Mouse (Mus musculus) lung, postnatal 25 days (tissue): ENCODE results near the gene Senp7.
"Not testable (repeated sequence)": the region's sequence is repeated elsewhere in the genome, so short reads cannot be mapped to it uniquely, and the experiment has no call there.

Source experiments
- DNase-seq: peaks from one replicate; pipeline ENCODE4 v3.0.0; 2022; ENCODE audit warnings: low spot score

The Senp7 gene

GRCm38 (mm10) chr16:56048038-56048437 lies at the start of gene Senp7:
TSS of gene Senp7 (plus strand) at chr16:56048338.
- DNase-seq: not testable (repeated sequence)

- DNase-seq: no peak
Observed at GRCm38 (mm10) chr16:56006798-56007197, 41.3 kb upstream of the Senp7 start.

- DNase-seq: no peak
Observed at GRCm38 (mm10) chr16:56008862-56009261, 39.3 kb upstream of the Senp7 start.

GRCm38 (mm10) chr16:56012789-56013743 lies 35.1 kb upstream of the Senp7 start:
- DNase-seq: no peak

- no peak for DNase-seq
Observed at GRCm38 (mm10) chr16:56014076-56014475, 34.1 kb upstream of the Senp7 start.

- no peak for DNase-seq
Observed at GRCm38 (mm10) chr16:56019660-56020059, 28.5 kb upstream of the Senp7 start.

- DNase-seq: no peak
Observed at GRCm38 (mm10) chr16:56027854-56028629, 20.1 kb upstream of the Senp7 start.

- DNase-seq: peak; percentile 56
Observed at GRCm38 (mm10) chr16:56028722-56029551, 19.2 kb upstream of the Senp7 start.

- peak; percentile 98 for DNase-seq
Observed at GRCm38 (mm10) chr16:56029661-56030082, 18.5 kb upstream of the Senp7 start, which contains the start of gene Pcnp. TSS of gene Pcnp (minus strand) at chr16:56029739.

GRCm38 (mm10) chr16:56034566-56034965 lies 13.6 kb upstream of the Senp7 start:
- no peak for DNase-seq

GRCm38 (mm10) chr16:56036501-56036900 lies 11.6 kb upstream of the Senp7 start:
- no peak for DNase-seq

- DNase-seq: peak; percentile 93
Observed at GRCm38 (mm10) chr16:56037138-56038010, 10.8 kb upstream of the Senp7 start, which contains the start of gene Trmt10c. TSS of gene Trmt10c (minus strand) at chr16:56037819.

- no peak for DNase-seq
Observed at GRCm38 (mm10) chr16:56038090-56038489, 10.0 kb upstream of the Senp7 start.

GRCm38 (mm10) chr16:56055911-56056310 lies 7.8 kb downstream of the Senp7 start:
- DNase-seq: no peak

- DNase-seq: no peak
Observed at GRCm38 (mm10) chr16:56056944-56057590, 8.9 kb downstream of the Senp7 start.

GRCm38 (mm10) chr16:56058151-56058550 lies 10.0 kb downstream of the Senp7 start:
- no peak for DNase-seq

- DNase-seq: no peak
Observed at GRCm38 (mm10) chr16:56061995-56062594, 14.0 kb downstream of the Senp7 start.

- DNase-seq: no peak
Observed at GRCm38 (mm10) chr16:56062981-56063380, 14.8 kb downstream of the Senp7 start.

GRCm38 (mm10) chr16:56064334-56064990 lies 16.3 kb downstream of the Senp7 start:
- peak; percentile 74 for DNase-seq
